Mouse (Mus musculus) stomach, postnatal 0 days (tissue): Measurements from ENCODE around the gene Lrrc23. TPM values are rescaled to one million over a fixed set of nuclear protein-coding genes. Genes with fewer than 3 reads are reported as not detected.

Experiments used
- ATAC-seq: fragments of 200-750 bp; cut with Nextera tagmentation; 2 replicates; pipeline ENCODE4 v1.8.0; 2017; ENCODE audit not compliant: low FRiP score, low TSS enrichment
- DNase-seq: peaks from one replicate; pipeline ENCODE4 v3.0.0-alpha.2; 2016; ENCODE audit warnings: low spot score
- H3K27ac ChIP-seq: fragments of 300-500 bp; sonication (generic); replicated peaks from 2 replicates; pipeline ENCODE4 v1.5.1; 2014; ENCODE audit warnings: mild to moderate bottlenecking, control low read depth
- H3K27me3 ChIP-seq: fragments of 300-500 bp; sonication (generic); 2 replicates; pipeline ENCODE4 v1.6.1; 2014; ENCODE audit warnings: low read length; ENCODE audit not compliant: control insufficient read depth, insufficient read depth
- H3K36me3 ChIP-seq: fragments of 300-500 bp; sonication (generic); 2 replicates; pipeline ENCODE4 v1.6.1; 2014; ENCODE audit warnings: low read length, mixed read lengths; ENCODE audit not compliant: control insufficient read depth, insufficient read depth
- H3K4me1 ChIP-seq: fragments of 300-500 bp; sonication (generic); replicated peaks from 2 replicates; pipeline ENCODE4 v1.6.1; 2014; ENCODE audit warnings: antibody characterized with exemption; ENCODE audit not compliant: control insufficient read depth, insufficient read depth
- H3K4me2 ChIP-seq: fragments of 300-500 bp; sonication (generic); replicated peaks from 2 replicates; pipeline ENCODE4 v1.6.1; 2014; ENCODE audit warnings: low read depth, mild to moderate bottlenecking, control low read depth, moderate library complexity
- H3K4me3 ChIP-seq: fragments of 300-500 bp; sonication (generic); 2 replicates; pipeline ENCODE4 v1.5.1; 2014; ENCODE audit warnings: low read depth, low read length, control low read depth
- H3K9ac ChIP-seq: fragments of 300-500 bp; sonication (generic); 2 replicates; pipeline ENCODE4 v1.6.1; 2014; ENCODE audit warnings: mild to moderate bottlenecking, low read length, control low read depth, mixed read lengths
- H3K9me3 ChIP-seq: fragments of 300-500 bp; sonication (generic); 2 replicates; pipeline ENCODE4 v1.6.1; 2016; ENCODE audit warnings: low read length; ENCODE audit not compliant: control insufficient read depth
- CTCF ChIP-seq: IDR thresholded peaks from 2 replicates; pipeline ENCODE4 v1.5.1; 2016; ENCODE audit warnings: antibody characterized with exemption, low read depth, mild to moderate bottlenecking, moderate library complexity
- EP300 ChIP-seq: optimal IDR thresholded peaks from 2 replicates; pipeline ENCODE3; 2016; ENCODE audit warnings: antibody characterized with exemption
- WGBS: fragments of 180-500 bp; shearing (Covaris S2); extraction: QIAGEN DNeasy Blood & Tissue Kit; methylation state at CpG from one replicate; pipeline ENCODE4 v1.1.7; 2014; 5-methylcytosine and 5-hydroxymethylcytosine counted together
- polyA plus RNA-seq: library from polyadenylated mRNA; unstranded; fragments of >200 nt; fragmentation: Nextera tagmentation; extraction: Ambion mirVana; gene quantifications from 2 replicates; pipeline ENCODE4 v1.2.1, GENCODE M21; 2015

The Lrrc23 gene
- polyA plus RNA-seq, 1 experiment from 2014 or later: 0.19 TPM

GRCm38 (mm10) chr6:124782436-124782835 lies 2.9 kb upstream of the Lrrc23 start:
- 16% methylated on average over 6 of the region's 6 CpGs for WGBS
- Histone ChIP-seq H3K4me2 (peak overlapping the region; percentile 33), H3K9ac (no peak overlapping the region; the same call in 1 of the 2 replicates), H3K4me1 (no peaks in the 10 kb centered on the region), H3K36me3 (no peaks in the 10 kb centered on the region), H3K4me3 (peak overlapping the region; percentile 8; the same call in 1 of the 2 replicates), H3K9me3 (no peaks in the 10 kb centered on the region), H3K27me3 (no peaks in the 10 kb centered on the region; the same call in 1 of the 2 replicates), H3K27ac (no peak overlapping the region)
- DNase-seq (no peak), ATAC-seq (peak; percentile 22; the same call in 1 of the 2 replicates)
- TF ChIP-seq CTCF (no peak), EP300 (no peak)

- Histone ChIP-seq H3K27me3 (no peaks in the 10 kb centered on the region; the same call in 1 of the 2 replicates), H3K4me1 (no peaks in the 10 kb centered on the region), H3K4me3 (no peak overlapping the region), H3K27ac (no peak overlapping the region), H3K9ac (no peak overlapping the region), H3K9me3 (no peaks in the 10 kb centered on the region), H3K4me2 (no peak overlapping the region), H3K36me3 (no peaks in the 10 kb centered on the region)
- ATAC-seq: no peak
- TF ChIP-seq CTCF (no peak), EP300 (no peak)
- DNase-seq: no peak
- 84% methylated on average over 7 of the region's 7 CpGs for WGBS
These were observed 1.4 kb upstream of the Lrrc23 start for GRCm38 (mm10) chr6:124780917-124781316.

GRCm38 (mm10) chr6:124779984-124780416 lies 473 bp upstream of the Lrrc23 start:
- Histone ChIP-seq H3K4me1 (no peaks in the 10 kb centered on the region), H3K4me3 (peak overlapping the region; percentile 33), H3K4me2 (peak overlapping the region; percentile 58), H3K36me3 (no peaks in the 10 kb centered on the region), H3K27ac (no peak overlapping the region), H3K9ac (peak overlapping the region; percentile 45; the same call in 1 of the 2 replicates), H3K27me3 (no peaks in the 10 kb centered on the region; the same call in 1 of the 2 replicates), H3K9me3 (no peaks in the 10 kb centered on the region)
- TF ChIP-seq CTCF: no peak
- no peak for TF ChIP-seq EP300
- ATAC-seq: no peak
- no peak for DNase-seq
- 7% methylated on average over 10 of the region's 10 CpGs for WGBS

- Histone ChIP-seq H3K4me1 (no peaks in the 10 kb centered on the region), H3K36me3 (no peaks in the 10 kb centered on the region), H3K4me3 (no peak overlapping the region), H3K9me3 (no peaks in the 10 kb centered on the region), H3K9ac (no peak overlapping the region), H3K27me3 (no peaks in the 10 kb centered on the region), H3K27ac (no peak overlapping the region), H3K4me2 (no peak overlapping the region)
- ATAC-seq (no peak), DNase-seq (no peak)
- no peak for TF ChIP-seq CTCF
- no peak for TF ChIP-seq EP300
- 88% methylated on average over 15 of the region's 15 CpGs for WGBS
These were observed 9.0 kb downstream of the Lrrc23 start for GRCm38 (mm10) chr6:124770511-124770910.

- DNase-seq (no peak), ATAC-seq (no peak)
- 63% methylated on average over 7 of the region's 7 CpGs for WGBS
- Histone ChIP-seq H3K36me3 (no peaks in the 10 kb centered on the region), H3K4me2 (peak overlapping the region; percentile 77; the same call in 1 of the 2 replicates), H3K4me3 (peak overlapping the region; percentile 63; the same call in 1 of the 2 replicates), H3K9ac (peak overlapping the region; percentile 65; the same call in 1 of the 2 replicates), H3K27ac (no peak overlapping the region), H3K27me3 (no peaks in the 10 kb centered on the region), H3K9me3 (no peaks in the 10 kb centered on the region), H3K4me1 (no peaks in the 10 kb centered on the region)
- TF ChIP-seq CTCF (no peak), EP300 (no peak)
These were observed 9.5 kb downstream of the Lrrc23 start for GRCm38 (mm10) chr6:124770013-124770412.

- Histone ChIP-seq H3K4me2 (peak within 1 kb of the TSS; percentile 77), H3K27me3 (no peaks in the 10 kb centered on the region), H3K36me3 (no peaks in the 10 kb centered on the region), H3K4me3 (peak within 1 kb of the TSS; percentile 63), H3K27ac (no peak within 1 kb of the TSS), H3K4me1 (no peaks in the 10 kb centered on the region), H3K9me3 (no peaks in the 10 kb centered on the region), H3K9ac (peak within 1 kb of the TSS; percentile 65)
- DNase-seq (peak; percentile 75), ATAC-seq (peak; percentile 81)
- under 1% methylated on average over 54 of the region's 54 CpGs for WGBS
- TF ChIP-seq EP300 (no peak), CTCF (no peak)
These were observed 10.3 kb downstream of the Lrrc23 start, which contains the start of gene Eno2 for GRCm38 (mm10) chr6:124769101-124769765. Gene Eno2 (minus strand): TSS chr6:124769673.
